Mouse (Mus musculus): ENCODE measurements around the gene Glis1. TPM values are rescaled to one million over a fixed set of nuclear protein-coding genes. Genes with fewer than 3 reads are reported as not detected.

The Glis1 gene
- polyA plus RNA-seq, 1 experiment from 2014 or later: 0.47 TPM

GRCm38 (mm10) chr4:107553774-107554173, 119.4 kb downstream of the Glis1 start:
- no peaks in the 10 kb centered on the region for H3K36me3 ChIP-seq (ENCODE audit: control insufficient read depth, insufficient read depth, low read length)
- TF ChIP-seq EP300 (optimal IDR thresholded peaks at IDR 0.05) (no peak), CTCF (IDR thresholded peaks at IDR 0.05; ENCODE audit: low read depth) (no peak)
- no peak overlapping the region for H3K4me3 ChIP-seq (ENCODE audit: low read depth, low read length)
- 50% methylated on average over 5 of the region's 5 CpGs for WGBS
- no peak for ATAC-seq (ENCODE audit: low FRiP score, low TSS enrichment)
- H3K9ac ChIP-seq (ENCODE audit: low read length): no peak overlapping the region
- DNase-seq (ENCODE audit: low spot score): no peak
- no peaks in the 10 kb centered on the region for H3K27me3 ChIP-seq (ENCODE audit: control insufficient read depth, insufficient read depth, low read length)
- no peaks in the 10 kb centered on the region for H3K4me1 ChIP-seq (replicated peaks; ENCODE audit: control insufficient read depth, insufficient read depth)
- no peak overlapping the region for H3K4me2 ChIP-seq (replicated peaks; ENCODE audit: low read depth)
- H3K27ac ChIP-seq (replicated peaks): no peak overlapping the region
- no peaks in the 10 kb centered on the region for H3K9me3 ChIP-seq (ENCODE audit: control insufficient read depth, low read length)

GRCm38 (mm10) chr4:107558801-107559200, 124.4 kb downstream of the Glis1 start:
- 62% methylated on average over 3 of the region's 3 CpGs for WGBS
- no peaks in the 10 kb centered on the region for H3K27me3 ChIP-seq (ENCODE audit: control insufficient read depth, insufficient read depth, low read length)
- no peaks in the 10 kb centered on the region for H3K9me3 ChIP-seq (ENCODE audit: control insufficient read depth, low read length)
- ATAC-seq (ENCODE audit: low FRiP score, low TSS enrichment) (no peak), DNase-seq (ENCODE audit: low spot score) (no peak)
- no peaks in the 10 kb centered on the region for H3K4me1 ChIP-seq (replicated peaks; ENCODE audit: control insufficient read depth, insufficient read depth)
- H3K27ac ChIP-seq (replicated peaks): no peak overlapping the region
- H3K36me3 ChIP-seq (ENCODE audit: control insufficient read depth, insufficient read depth, low read length): no peaks in the 10 kb centered on the region
- H3K4me2 ChIP-seq (replicated peaks; ENCODE audit: low read depth): no peak overlapping the region
- H3K9ac ChIP-seq (ENCODE audit: low read length): no peak overlapping the region
- H3K4me3 ChIP-seq (ENCODE audit: low read depth, low read length): no peak overlapping the region
- TF ChIP-seq CTCF (IDR thresholded peaks at IDR 0.05; ENCODE audit: low read depth) (no peak), EP300 (optimal IDR thresholded peaks at IDR 0.05) (no peak)

- Histone ChIP-seq H3K4me2 (replicated peaks; ENCODE audit: low read depth) (no peak overlapping the region), H3K9me3 (ENCODE audit: control insufficient read depth, low read length) (no peaks in the 10 kb centered on the region), H3K27me3 (ENCODE audit: control insufficient read depth, insufficient read depth, low read length) (no peaks in the 10 kb centered on the region), H3K9ac (ENCODE audit: low read length) (no peak overlapping the region), H3K36me3 (ENCODE audit: control insufficient read depth, insufficient read depth, low read length) (no peaks in the 10 kb centered on the region), H3K27ac (replicated peaks) (no peak overlapping the region), H3K4me3 (ENCODE audit: low read depth, low read length) (no peak overlapping the region), H3K4me1 (replicated peaks; ENCODE audit: control insufficient read depth, insufficient read depth) (no peaks in the 10 kb centered on the region)
- TF ChIP-seq CTCF (IDR thresholded peaks at IDR 0.05; ENCODE audit: low read depth) (no peak), EP300 (optimal IDR thresholded peaks at IDR 0.05) (no peak)
- ATAC-seq (ENCODE audit: low FRiP score, low TSS enrichment) (no peak), DNase-seq (ENCODE audit: low spot score) (no peak)
- WGBS: 80% methylated on average over 2 of the region's 2 CpGs
Measured at GRCm38 (mm10) chr4:107561056-107561455, 126.7 kb downstream of the Glis1 start.

GRCm38 (mm10) chr4:107568159-107568558, 133.8 kb downstream of the Glis1 start:
- DNase-seq (ENCODE audit: low spot score) (no peak), ATAC-seq (ENCODE audit: low FRiP score, low TSS enrichment) (no peak)
- no peaks in the 10 kb centered on the region for H3K27me3 ChIP-seq (ENCODE audit: control insufficient read depth, insufficient read depth, low read length)
- peak; percentile 57 for TF ChIP-seq CTCF (IDR thresholded peaks at IDR 0.05; ENCODE audit: low read depth)
- no peak for TF ChIP-seq EP300 (optimal IDR thresholded peaks at IDR 0.05)
- H3K4me1 ChIP-seq (replicated peaks; ENCODE audit: control insufficient read depth, insufficient read depth): no peaks in the 10 kb centered on the region
- 70% methylated on average over 21 of the region's 21 CpGs for WGBS
- no peaks in the 10 kb centered on the region for H3K36me3 ChIP-seq (ENCODE audit: control insufficient read depth, insufficient read depth, low read length)
- H3K4me2 ChIP-seq (replicated peaks; ENCODE audit: low read depth): no peak overlapping the region
- no peak overlapping the region for H3K9ac ChIP-seq (ENCODE audit: low read length)
- no peak overlapping the region for H3K4me3 ChIP-seq (ENCODE audit: low read depth, low read length)
- H3K9me3 ChIP-seq (ENCODE audit: control insufficient read depth, low read length): no peaks in the 10 kb centered on the region
- no peak overlapping the region for H3K27ac ChIP-seq (replicated peaks)

GRCm38 (mm10) chr4:107568881-107569443, 134.6 kb downstream of the Glis1 start:
- Histone ChIP-seq H3K9me3 (ENCODE audit: control insufficient read depth, low read length) (no peaks in the 10 kb centered on the region), H3K4me1 (replicated peaks; ENCODE audit: control insufficient read depth, insufficient read depth) (no peaks in the 10 kb centered on the region), H3K27ac (replicated peaks) (no peak overlapping the region), H3K4me3 (ENCODE audit: low read depth, low read length) (no peak overlapping the region), H3K27me3 (ENCODE audit: control insufficient read depth, insufficient read depth, low read length) (no peaks in the 10 kb centered on the region), H3K9ac (ENCODE audit: low read length) (no peak overlapping the region), H3K4me2 (replicated peaks; ENCODE audit: low read depth) (no peak overlapping the region), H3K36me3 (ENCODE audit: control insufficient read depth, insufficient read depth, low read length) (no peaks in the 10 kb centered on the region)
- TF ChIP-seq EP300 (optimal IDR thresholded peaks at IDR 0.05) (no peak), CTCF (IDR thresholded peaks at IDR 0.05; ENCODE audit: low read depth) (no peak)
- 73% methylated on average over 7 of the region's 7 CpGs for WGBS
- no peak for ATAC-seq (ENCODE audit: low FRiP score, low TSS enrichment)
- DNase-seq (ENCODE audit: low spot score): no peak

GRCm38 (mm10) chr4:107570329-107571014, 136.1 kb downstream of the Glis1 start:
- DNase-seq (ENCODE audit: low spot score) (peak; percentile 60), ATAC-seq (ENCODE audit: low FRiP score, low TSS enrichment) (peak; percentile 36; the same call in 1 of the 2 replicates)
- no peaks in the 10 kb centered on the region for H3K36me3 ChIP-seq (ENCODE audit: control insufficient read depth, insufficient read depth, low read length)
- TF ChIP-seq CTCF (IDR thresholded peaks at IDR 0.05; ENCODE audit: low read depth) (no peak), EP300 (optimal IDR thresholded peaks at IDR 0.05) (no peak)
- H3K27me3 ChIP-seq (ENCODE audit: control insufficient read depth, insufficient read depth, low read length): no peaks in the 10 kb centered on the region
- no peak overlapping the region for H3K4me2 ChIP-seq (replicated peaks; ENCODE audit: low read depth)
- H3K4me3 ChIP-seq (ENCODE audit: low read depth, low read length): no peak overlapping the region
- H3K4me1 ChIP-seq (replicated peaks; ENCODE audit: control insufficient read depth, insufficient read depth): no peaks in the 10 kb centered on the region
- no peak overlapping the region for H3K27ac ChIP-seq (replicated peaks)
- WGBS: 40% methylated on average over 19 of the region's 19 CpGs
- H3K9ac ChIP-seq (ENCODE audit: low read length): no peak overlapping the region
- no peaks in the 10 kb centered on the region for H3K9me3 ChIP-seq (ENCODE audit: control insufficient read depth, low read length)
